Mouse (Mus musculus): ENCODE data around the gene Dgke.

Gene Dgke

GRCm38 (mm10) chr11:89078996-89079680 lies 12.5 kb upstream of the Dgke start:
- Histone ChIP-seq H3K4me1 (replicated peaks; ENCODE audit: low read depth, low read length) (peaks cover 44% of the 10 kb centered on the region), H3K27me3 (ENCODE audit: insufficient read depth, low read length) (no peaks in the 10 kb centered on the region), H3K4me3 (replicated peaks; ENCODE audit: low read length) (no peak overlapping the region), H3K9me3 (ENCODE audit: low read length) (peaks cover 3% of the 10 kb centered on the region; the same call in 1 of the 2 replicates), H3K36me3 (ENCODE audit: insufficient read depth, low read length) (no peaks in the 10 kb centered on the region)
- TF ChIP-seq POU5F1 (IDR thresholded peaks at IDR 0.05; ENCODE audit: borderline replicate concordance, low read length), result no peak
- TF ChIP-seq NANOG (IDR thresholded peaks at IDR 0.05; ENCODE audit: borderline replicate concordance, low read length), result no peak
- TF ChIP-seq CTCF (conservative IDR thresholded peaks at IDR 0.05; ENCODE audit: low read length), result no peak

- Histone ChIP-seq H3K9me3 (ENCODE audit: low read length) (no peaks in the 10 kb centered on the region), H3K4me1 (replicated peaks; ENCODE audit: low read depth, low read length) (peaks cover 53% of the 10 kb centered on the region), H3K4me3 (replicated peaks; ENCODE audit: low read length) (no peak overlapping the region), H3K36me3 (ENCODE audit: insufficient read depth, low read length) (no peaks in the 10 kb centered on the region), H3K27me3 (ENCODE audit: insufficient read depth, low read length) (no peaks in the 10 kb centered on the region)
- TF ChIP-seq POU5F1 (IDR thresholded peaks at IDR 0.05; ENCODE audit: borderline replicate concordance, low read length) (no peak), NANOG (IDR thresholded peaks at IDR 0.05; ENCODE audit: borderline replicate concordance, low read length) (no peak), CTCF (conservative IDR thresholded peaks at IDR 0.05; ENCODE audit: low read length) (no peak)
Observed at GRCm38 (mm10) chr11:89078305-89078704, 11.7 kb upstream of the Dgke start.

DNA sequence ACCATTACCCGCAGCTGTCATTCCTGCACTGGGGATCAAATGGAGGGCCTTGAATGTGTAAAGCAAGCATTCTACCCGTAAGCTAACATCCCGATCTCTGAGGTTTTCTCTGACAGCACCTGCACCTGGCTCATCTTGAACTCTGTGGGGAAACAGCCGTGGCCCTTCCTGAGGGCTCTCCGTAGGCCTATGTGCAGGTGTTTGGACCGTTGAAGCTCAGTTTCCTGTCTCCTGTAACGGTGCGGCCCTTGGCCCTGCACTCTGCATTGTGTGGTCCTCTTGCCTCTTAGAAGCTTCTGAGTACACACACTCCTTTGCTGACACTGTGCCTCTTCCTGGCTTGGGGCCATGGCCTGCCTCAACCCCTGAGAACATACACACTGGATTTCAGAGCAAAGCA lies 11.0 kb upstream of the Dgke start:
- Histone ChIP-seq H3K9me3 (ENCODE audit: low read length) (no peaks in the 10 kb centered on the region), H3K36me3 (ENCODE audit: insufficient read depth, low read length) (no peaks in the 10 kb centered on the region), H3K4me1 (replicated peaks; ENCODE audit: low read depth, low read length) (peaks cover 54% of the 10 kb centered on the region), H3K4me3 (replicated peaks; ENCODE audit: low read length) (no peak overlapping the region), H3K27me3 (ENCODE audit: insufficient read depth, low read length) (no peaks in the 10 kb centered on the region)
- TF ChIP-seq NANOG (IDR thresholded peaks at IDR 0.05; ENCODE audit: borderline replicate concordance, low read length), result no peak
- no peak for TF ChIP-seq CTCF (conservative IDR thresholded peaks at IDR 0.05; ENCODE audit: low read length)
- TF ChIP-seq POU5F1 (IDR thresholded peaks at IDR 0.05; ENCODE audit: borderline replicate concordance, low read length), result no peak

DNA sequence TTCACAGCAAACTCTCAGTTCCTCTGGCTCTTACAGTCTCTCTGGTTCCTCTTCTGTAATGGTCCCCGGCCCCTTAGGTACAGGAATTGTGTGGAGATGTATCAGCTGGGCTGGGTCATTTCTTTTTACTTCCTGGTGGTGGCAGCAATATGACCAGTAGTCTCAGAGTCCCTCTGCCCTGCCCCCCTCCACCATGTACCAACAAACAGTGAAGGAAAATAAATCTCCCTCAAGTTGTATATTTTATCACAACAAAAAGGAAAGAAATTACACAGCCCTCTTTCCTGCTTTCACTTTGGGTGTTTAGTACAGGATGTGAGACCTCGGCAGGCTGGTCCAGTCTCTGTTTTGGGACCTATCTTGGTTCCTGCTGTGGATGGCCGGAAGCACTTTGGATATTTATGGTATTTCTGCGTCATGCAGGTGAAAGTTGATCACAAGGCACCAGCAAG lies 9.7 kb upstream of the Dgke start:
- TF ChIP-seq POU5F1 (IDR thresholded peaks at IDR 0.05; ENCODE audit: borderline replicate concordance, low read length), result no peak
- no peak for TF ChIP-seq CTCF (conservative IDR thresholded peaks at IDR 0.05; ENCODE audit: low read length)
- no peak for TF ChIP-seq NANOG (IDR thresholded peaks at IDR 0.05; ENCODE audit: borderline replicate concordance, low read length)
- peaks cover 61% of the 10 kb centered on the region for H3K4me1 ChIP-seq (replicated peaks; ENCODE audit: low read depth, low read length)
- H3K9me3 ChIP-seq (ENCODE audit: low read length), result no peaks in the 10 kb centered on the region

DNA sequence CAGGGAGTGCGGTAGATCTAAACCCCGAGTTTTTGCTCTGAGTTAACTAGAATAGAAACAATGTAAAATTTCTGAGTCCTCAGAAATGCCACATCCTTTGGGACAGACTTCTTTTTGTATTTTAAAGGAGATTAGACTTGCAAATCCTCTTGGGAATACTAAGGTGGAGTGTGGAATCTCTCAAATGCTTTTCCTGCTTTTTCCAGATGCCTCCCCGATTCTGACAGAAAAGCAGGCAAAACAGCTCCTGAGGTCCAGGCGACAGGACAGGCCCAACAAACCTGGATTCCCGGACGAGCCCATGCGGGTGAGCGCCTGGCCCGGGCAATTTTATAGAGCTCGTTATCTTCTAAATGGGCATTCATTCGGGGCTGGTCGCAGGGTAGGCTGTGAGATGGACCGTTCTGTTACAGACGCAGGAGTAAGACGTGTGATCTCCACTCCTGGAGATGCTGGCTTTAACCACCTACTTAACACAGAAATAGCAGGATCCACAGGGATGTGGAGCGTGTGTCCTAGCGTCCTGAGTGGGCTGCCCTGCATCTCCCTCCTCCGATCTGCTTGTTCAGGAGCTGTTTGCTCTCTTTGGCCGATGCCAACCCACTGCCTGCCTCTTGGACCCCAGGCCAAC lies 8.2 kb upstream of the Dgke start:
- Histone ChIP-seq H3K4me3 (replicated peaks; ENCODE audit: low read length) (peak overlapping the region; percentile 48), H3K36me3 (ENCODE audit: insufficient read depth, low read length) (no peaks in the 10 kb centered on the region), H3K9me3 (ENCODE audit: low read length) (no peaks in the 10 kb centered on the region), H3K27me3 (ENCODE audit: insufficient read depth, low read length) (no peaks in the 10 kb centered on the region), H3K4me1 (replicated peaks; ENCODE audit: low read depth, low read length) (peaks cover 62% of the 10 kb centered on the region)
- TF ChIP-seq POU5F1 (IDR thresholded peaks at IDR 0.05; ENCODE audit: borderline replicate concordance, low read length) (no peak), NANOG (IDR thresholded peaks at IDR 0.05; ENCODE audit: borderline replicate concordance, low read length) (no peak), CTCF (conservative IDR thresholded peaks at IDR 0.05; ENCODE audit: low read length) (no peak)

More for the DNA sequence above, 9.7 kb upstream of the Dgke start:
- Histone ChIP-seq H3K4me3 (replicated peaks; ENCODE audit: low read length) (no peak overlapping the region), H3K36me3 (ENCODE audit: insufficient read depth, low read length) (no peaks in the 10 kb centered on the region), H3K27me3 (ENCODE audit: insufficient read depth, low read length) (no peaks in the 10 kb centered on the region)

- H3K4me1 ChIP-seq (replicated peaks; ENCODE audit: low read depth, low read length), result peaks cover 67% of the 10 kb centered on the region
- no peaks in the 10 kb centered on the region for H3K27me3 ChIP-seq (ENCODE audit: insufficient read depth, low read length)
- H3K36me3 ChIP-seq (ENCODE audit: insufficient read depth, low read length), result no peaks in the 10 kb centered on the region
- no peak for TF ChIP-seq CTCF (conservative IDR thresholded peaks at IDR 0.05; ENCODE audit: low read length)
- TF ChIP-seq NANOG (IDR thresholded peaks at IDR 0.05; ENCODE audit: borderline replicate concordance, low read length), result no peak
- TF ChIP-seq POU5F1 (IDR thresholded peaks at IDR 0.05; ENCODE audit: borderline replicate concordance, low read length), result no peak
- no peaks in the 10 kb centered on the region for H3K9me3 ChIP-seq (ENCODE audit: low read length)
- H3K4me3 ChIP-seq (replicated peaks; ENCODE audit: low read length), result no peak within 1 kb of the TSS
Observed at GRCm38 (mm10) chr11:89073541-89073940, 6.9 kb upstream of the Dgke start, which contains the start of gene Gm525. Gene Gm525, plus strand, starts transcription at chr11:89073841.

DNA sequence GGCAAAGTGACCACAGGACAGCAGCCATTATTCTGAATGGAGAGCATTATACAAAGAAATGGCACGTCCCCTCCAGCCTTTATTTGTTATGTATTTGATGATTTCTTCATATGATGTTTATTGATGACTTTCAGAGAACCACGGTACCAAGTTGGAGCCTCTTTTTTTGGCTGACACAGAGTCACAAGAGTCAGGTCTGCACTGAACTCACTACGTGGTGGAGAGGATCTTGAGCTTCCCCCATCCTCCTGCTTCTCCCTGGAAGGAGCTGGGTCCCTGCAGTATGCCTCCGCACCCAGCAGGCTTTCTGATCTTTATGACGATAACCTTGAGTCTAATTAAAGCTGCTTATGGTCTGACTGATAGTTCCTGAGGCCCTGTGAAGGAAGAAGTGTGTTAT lies 4.9 kb upstream of the Dgke start:
- Histone ChIP-seq H3K9me3 (ENCODE audit: low read length) (no peaks in the 10 kb centered on the region), H3K4me1 (replicated peaks; ENCODE audit: low read depth, low read length) (peaks cover 76% of the 10 kb centered on the region), H3K27me3 (ENCODE audit: insufficient read depth, low read length) (no peaks in the 10 kb centered on the region), H3K4me3 (replicated peaks; ENCODE audit: low read length) (no peak overlapping the region), H3K36me3 (ENCODE audit: insufficient read depth, low read length) (no peaks in the 10 kb centered on the region)
- no peak for TF ChIP-seq CTCF (conservative IDR thresholded peaks at IDR 0.05; ENCODE audit: low read length)
- TF ChIP-seq POU5F1 (IDR thresholded peaks at IDR 0.05; ENCODE audit: borderline replicate concordance, low read length), result no peak
- TF ChIP-seq NANOG (IDR thresholded peaks at IDR 0.05; ENCODE audit: borderline replicate concordance, low read length), result no peak

DNA sequence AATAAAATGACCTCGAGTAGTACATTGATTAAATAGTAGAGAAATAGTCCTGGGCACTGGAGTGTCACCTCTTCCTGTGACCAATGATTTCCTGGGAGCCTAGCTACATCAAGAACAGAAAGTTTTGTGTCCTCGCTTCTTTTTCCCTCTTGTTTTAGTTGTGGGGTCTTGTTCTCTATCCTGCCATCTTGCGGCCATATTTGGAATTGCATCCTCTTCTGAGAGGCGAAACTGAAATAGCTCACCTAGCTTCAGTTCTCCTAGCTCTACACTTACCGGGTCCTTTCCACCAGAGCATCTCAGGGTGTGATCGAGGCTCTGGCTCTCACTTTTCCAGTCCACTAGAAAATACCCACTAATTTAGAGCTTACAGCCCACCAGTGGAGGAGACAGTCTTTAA lies 2.7 kb upstream of the Dgke start:
- H3K9me3 ChIP-seq (ENCODE audit: low read length), result no peaks in the 10 kb centered on the region
- peaks cover 70% of the 10 kb centered on the region for H3K4me1 ChIP-seq (replicated peaks; ENCODE audit: low read depth, low read length)
- H3K4me3 ChIP-seq (replicated peaks; ENCODE audit: low read length), result no peak overlapping the region
- H3K27me3 ChIP-seq (ENCODE audit: insufficient read depth, low read length), result no peaks in the 10 kb centered on the region
- peak; percentile 71; the same call in 1 of the 2 replicates for TF ChIP-seq CTCF (conservative IDR thresholded peaks at IDR 0.05; ENCODE audit: low read length)
- TF ChIP-seq NANOG (IDR thresholded peaks at IDR 0.05; ENCODE audit: borderline replicate concordance, low read length), result no peak
- H3K36me3 ChIP-seq (ENCODE audit: insufficient read depth, low read length), result no peaks in the 10 kb centered on the region
